Mouse (Mus musculus) subcutaneous adipose tissue, adult 2 months (tissue): Measurements from ENCODE around the gene 1700122O11Rik. TPM values are rescaled to one million over a fixed set of nuclear protein-coding genes. Genes with fewer than 3 reads are reported as not detected.

ENCODE experiments used
- polyA plus RNA-seq: library from polyadenylated mRNA; depleted of rRNA; stranded (reverse); fragments of >200 nt; gene quantifications from 2 replicates; pipeline ENCODE4 v1.2.3, GENCODE M21; 2012; ENCODE audit warnings: low replicate concordance; rRNA removed

1700122O11Rik gene
- polyA plus RNA-seq = not detected in 2 replicates

GRCm38 (mm10) chr17:48038193-48038592, at the start of gene 1700122O11Rik:
Gene 1700122O11Rik, minus strand, starts transcription at chr17:48038293.

Other genes with a start within 250 kb of the 1700122O11Rik start
- gene Mdfi, start 203.6 kb downstream of the 1700122O11Rik start, polyA plus RNA-seq = 10.0 and 35.1 TPM in 2 replicates
- gene Foxp4, start 113.6 kb downstream of the 1700122O11Rik start, polyA plus RNA-seq = 29.1 and 59.3 TPM in 2 replicates
- gene 1700067P10Rik, start 51.0 kb upstream of the 1700122O11Rik start, polyA plus RNA-seq = not detected in 2 replicates
- gene 9830107B12Rik, start 108.0 kb upstream of the 1700122O11Rik start, polyA plus RNA-seq = 0.11 and 0.50 TPM in 2 replicates
- 0.75 and 1.6 TPM in 2 replicates for gene A530064D06Rik, start 129.0 kb upstream of the 1700122O11Rik start, polyA plus RNA-seq
- 0.09 TPM in 2 replicates for gene Trem1, start 194.5 kb upstream of the 1700122O11Rik start, polyA plus RNA-seq
- 0.16 and 0.21 TPM in 2 replicates for gene Trem3, start 209.5 kb upstream of the 1700122O11Rik start, polyA plus RNA-seq
- 0.95 and 1.7 TPM in 2 replicates for gene Treml4, start 226.0 kb upstream of the 1700122O11Rik start, polyA plus RNA-seq